Mouse (Mus musculus): Measurements from ENCODE around the gene Dennd4c.

DNA sequence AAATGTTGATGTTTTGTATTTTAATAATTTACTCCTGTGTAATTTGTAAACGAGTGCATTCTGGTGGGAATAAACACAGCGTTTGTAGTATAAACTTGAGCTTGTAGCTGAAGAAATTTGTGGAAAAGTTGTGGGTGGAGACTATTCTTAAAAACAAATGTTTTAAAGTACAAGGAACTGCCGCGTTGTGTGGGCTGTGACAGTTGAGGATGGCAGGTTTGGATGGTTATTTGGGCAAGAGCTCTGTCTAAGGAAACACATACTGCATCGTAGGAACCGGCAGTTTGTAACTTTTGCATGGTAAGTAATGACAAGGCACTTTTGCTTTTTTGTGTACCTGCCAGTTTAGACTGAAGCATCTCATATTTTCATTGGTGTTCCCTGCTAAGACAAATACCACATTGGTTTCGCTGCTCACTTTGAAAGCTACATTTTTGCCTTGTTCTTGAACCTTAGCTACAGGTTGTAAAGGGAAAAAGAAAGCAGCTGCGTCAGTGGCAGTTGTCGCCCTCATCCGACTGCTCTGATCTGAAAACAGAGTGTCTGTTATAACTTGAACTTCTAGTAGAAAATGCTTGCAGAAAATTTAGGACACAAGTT is 2.1 kb downstream of the Dennd4c start:
- no peak for TF ChIP-seq CTCF (IDR thresholded peaks at IDR 0.05; ENCODE audit: low read depth, low read length)
- no peak for TF ChIP-seq GATA1 (IDR thresholded peaks at IDR 0.05; ENCODE audit: borderline replicate concordance, low read length)

Data from G1E (cell line).